Mouse (Mus musculus) cerebellum, adult 11 months (tissue): ENCODE results near the gene Adgrb3.

Experiments used
- DNase-seq: peaks from one replicate; pipeline ENCODE4 v3.0.0; 2022

Gene Adgrb3

DNA sequence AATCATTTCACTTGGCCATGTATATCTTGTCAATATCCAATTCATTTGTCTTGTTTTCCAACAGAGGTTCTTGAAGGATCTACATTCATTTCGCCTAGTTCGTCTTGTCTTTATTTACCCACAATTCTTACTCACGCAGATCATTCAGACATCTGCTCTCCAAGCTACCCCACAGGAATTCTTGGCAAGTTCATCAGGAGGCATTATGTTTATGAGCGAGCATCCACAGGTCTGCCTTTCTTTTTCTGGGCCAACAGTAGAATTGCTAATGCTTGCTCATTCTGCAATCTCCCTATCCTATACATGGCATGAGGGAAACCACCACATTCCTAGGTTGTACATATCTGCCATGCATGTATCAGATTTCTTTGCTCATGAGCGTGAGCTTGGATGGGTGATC is 99.7 kb downstream of the Adgrb3 start:
- peak; percentile 29 for DNase-seq

DNA sequence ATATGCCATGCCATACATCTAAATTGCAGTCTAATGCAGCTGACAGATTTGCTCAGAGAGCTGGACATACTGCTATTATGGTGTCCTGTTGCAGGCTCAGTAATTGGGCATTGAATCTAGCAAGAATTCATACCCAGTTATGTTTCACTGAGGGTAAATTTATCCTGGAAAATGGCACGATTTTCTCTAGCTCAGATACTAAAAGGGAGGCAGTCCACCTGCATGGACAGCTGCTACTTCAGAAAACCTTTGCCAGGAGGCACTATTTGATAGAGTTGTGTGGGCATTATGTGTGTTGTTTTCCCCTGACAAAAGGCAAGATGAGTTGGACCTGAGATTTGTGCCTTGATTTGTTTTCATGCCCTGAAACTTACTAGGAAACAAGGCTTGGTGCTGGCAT is 118.0 kb downstream of the Adgrb3 start:
- no peak for DNase-seq

DNA sequence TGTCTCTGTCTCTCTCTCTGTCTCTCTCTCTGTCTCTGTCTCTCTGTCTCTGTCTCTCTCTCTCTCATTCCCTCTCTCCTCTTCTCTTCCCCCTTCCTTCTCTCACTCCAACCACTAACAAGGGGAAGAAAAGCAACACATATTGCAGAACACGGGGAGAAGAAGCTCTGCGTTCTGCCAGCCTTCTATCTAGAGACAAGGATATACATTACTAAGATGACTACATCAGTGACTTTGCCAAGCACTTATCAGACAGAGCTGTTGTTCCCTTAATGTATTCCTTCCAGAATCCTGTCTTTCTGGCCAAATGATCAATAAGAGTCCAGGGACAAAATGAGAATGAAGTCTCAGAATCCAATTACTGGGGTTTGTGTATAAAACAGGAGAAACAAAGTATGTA is 123.2 kb downstream of the Adgrb3 start:
- DNase-seq, result no peak

DNA sequence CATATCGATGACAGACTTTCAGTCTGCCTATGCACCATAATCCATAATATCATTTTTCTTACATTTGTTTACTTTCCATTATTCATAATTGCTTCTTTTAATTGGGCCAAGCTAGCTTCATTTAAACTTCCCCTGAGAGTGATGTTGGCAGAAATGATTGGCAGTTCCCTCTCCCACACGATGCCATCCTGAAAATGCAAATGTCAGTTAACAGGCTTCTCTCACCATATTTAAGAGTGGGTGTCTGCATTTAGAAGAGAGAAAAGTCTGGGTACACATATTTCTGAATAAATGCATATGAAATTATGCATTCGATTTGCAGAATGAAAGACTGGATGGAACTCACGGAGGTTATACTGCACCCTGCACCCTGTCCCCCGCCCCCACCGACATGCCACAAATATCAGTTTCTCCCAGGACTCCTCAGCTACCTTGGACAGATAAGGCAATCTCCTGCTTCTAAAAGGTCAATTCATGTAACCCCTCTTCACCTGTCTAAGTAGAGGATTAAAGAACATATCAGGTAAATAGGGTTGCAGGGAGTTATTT is 130.7 kb downstream of the Adgrb3 start:
- DNase-seq, result no peak

DNA sequence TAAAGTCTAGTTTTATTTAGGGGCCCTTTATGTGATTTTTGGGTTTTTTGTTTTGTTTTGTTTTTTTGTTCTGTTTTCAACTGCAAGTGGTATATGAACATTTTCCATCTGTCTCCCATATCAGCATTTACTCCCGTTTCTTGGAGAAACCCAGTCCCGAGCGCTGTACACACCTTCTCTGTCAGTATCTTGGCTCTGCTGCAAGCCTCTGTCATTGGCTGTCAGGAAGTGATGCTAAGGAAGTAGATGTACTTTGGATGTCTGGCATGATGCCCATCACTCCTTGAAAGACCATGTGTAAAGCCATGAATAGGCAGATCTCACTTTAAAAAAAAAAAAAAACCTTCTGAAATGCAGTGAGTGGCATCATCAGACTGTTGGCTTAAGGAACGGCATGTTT is 132.3 kb downstream of the Adgrb3 start:
- DNase-seq, result no peak

DNA sequence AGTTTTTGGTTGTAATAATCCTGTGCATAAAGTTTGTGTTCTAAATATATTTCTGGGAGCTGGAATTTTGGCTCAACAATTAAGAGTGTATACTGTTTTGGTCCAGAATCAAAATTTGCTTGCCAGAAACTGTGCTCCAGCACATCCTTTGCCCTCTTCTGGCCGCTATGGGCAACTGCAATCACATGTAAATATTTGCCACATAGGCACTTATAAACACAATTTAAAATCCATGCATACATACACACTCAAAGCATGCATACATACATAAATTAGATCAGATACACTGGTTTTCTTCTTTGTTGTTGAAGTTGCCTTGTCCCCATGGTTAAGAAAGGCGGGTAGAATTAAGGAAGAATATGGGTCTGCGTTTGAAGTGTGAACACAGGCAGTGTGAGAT is 132.7 kb downstream of the Adgrb3 start:
- DNase-seq, result no peak

DNA sequence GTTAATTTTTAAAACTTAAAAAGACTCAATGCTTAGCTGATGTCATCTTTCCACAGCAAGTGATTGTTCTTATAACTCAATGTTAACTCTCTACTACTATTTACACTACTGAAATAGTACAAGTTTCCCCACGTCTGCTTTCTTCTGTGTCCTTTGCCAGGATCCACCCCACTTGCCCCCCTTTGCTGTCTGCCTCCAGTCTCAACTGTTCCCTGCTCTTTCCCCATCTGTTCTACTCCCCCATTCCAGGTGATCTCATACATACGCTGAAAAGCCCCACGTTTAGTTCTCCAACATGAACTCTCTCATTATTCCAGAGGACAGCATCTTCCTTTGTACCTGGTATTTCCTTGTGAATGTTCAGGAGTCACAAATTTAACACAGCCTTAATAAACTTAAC is 147.4 kb downstream of the Adgrb3 start:
- DNase-seq, result peak; percentile 32

DNA sequence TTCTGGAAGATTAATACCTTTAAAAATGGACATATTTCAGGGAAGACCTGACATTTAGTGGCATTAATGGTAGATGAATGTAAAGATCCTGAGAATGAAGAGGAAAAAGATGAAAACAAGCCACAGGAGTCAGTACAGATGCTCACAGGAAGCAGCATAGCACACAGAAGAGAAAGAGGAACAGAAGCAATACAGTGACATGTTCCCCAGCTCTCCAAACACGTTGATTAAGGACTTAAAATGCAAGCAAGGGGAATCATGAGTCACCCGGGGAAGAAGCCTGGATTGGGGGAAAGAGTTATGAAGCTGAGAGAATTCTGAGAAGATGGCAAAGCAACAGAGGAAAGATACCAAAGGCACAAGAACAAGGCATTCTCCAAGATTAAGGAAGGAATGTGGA is 149.9 kb downstream of the Adgrb3 start:
- DNase-seq, result no peak

DNA sequence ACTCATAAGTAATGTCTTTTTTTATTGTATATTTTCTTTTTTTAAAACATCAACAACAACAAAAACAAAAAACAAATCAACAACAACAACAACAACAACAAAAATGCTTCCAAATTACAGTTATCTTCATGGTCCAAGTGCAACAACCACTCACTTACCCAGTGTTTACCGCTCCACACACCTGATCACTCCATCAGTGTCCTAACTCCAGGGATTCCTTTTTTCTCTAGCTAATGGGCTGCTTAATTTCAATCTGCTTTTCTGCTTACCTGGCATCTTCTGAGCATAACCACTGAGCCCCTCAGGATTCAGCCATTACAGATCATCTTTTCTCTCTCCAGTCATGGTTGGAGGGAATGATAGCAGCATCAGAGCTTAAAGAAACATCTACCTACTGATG is 176.8 kb downstream of the Adgrb3 start:
- DNase-seq, result no peak

DNA sequence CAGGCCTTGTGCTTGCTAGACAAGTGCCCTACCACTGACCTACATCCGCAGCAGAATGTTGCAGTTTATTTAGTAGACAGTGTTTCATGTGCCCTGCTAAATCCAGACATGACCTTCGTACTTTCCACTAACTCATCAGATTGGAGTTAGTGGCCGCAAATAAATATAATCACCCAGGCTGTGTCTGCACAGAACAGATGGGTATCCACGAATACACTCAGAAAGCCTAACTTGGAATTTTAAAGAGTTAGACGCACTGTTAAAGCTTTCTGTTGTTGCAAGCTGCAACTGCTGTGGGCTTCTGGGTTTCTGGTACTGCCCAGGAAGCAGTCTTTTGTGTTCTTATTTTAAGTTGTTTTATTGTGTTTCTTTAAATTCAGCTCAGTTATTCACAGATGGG is 185.3 kb downstream of the Adgrb3 start:
- DNase-seq, result no peak

DNA sequence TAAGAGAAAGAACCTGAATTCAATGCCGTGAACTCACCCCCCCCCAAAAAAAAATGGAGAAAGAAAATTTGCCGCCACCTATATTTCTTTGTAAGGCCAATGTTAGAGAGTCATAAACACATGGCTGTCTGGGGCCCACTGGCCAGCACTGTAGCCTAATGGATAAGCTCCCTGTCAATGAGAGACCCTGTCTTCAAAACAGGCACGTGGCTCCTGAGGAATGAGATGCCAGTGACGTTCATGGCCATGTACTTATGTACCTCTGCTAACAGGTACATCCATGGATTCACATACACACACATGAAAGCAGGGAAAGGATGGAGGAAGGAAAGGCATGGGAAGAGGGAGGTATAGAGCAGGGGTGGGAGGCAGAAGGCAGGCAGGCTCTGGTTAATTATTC is 208.0 kb downstream of the Adgrb3 start:
- DNase-seq, result no peak

DNA sequence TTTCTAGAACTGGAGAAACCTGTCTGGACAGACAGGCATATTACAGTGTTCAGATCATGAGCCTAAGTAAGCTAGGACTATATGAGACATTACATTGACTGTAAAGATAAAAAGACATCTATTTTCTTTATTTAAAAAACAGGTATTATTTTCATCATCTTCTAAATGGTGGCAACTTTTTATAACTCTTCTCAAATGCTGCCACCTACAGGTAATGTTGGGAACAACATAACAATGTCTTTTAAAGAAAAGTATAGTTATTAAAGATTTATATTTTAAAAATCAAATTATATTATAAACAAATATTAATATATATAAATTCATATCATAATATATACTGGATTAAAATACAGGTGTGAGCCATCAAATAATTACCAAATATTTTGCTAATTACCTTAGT is 212.6 kb downstream of the Adgrb3 start:
- no peak for DNase-seq

DNA sequence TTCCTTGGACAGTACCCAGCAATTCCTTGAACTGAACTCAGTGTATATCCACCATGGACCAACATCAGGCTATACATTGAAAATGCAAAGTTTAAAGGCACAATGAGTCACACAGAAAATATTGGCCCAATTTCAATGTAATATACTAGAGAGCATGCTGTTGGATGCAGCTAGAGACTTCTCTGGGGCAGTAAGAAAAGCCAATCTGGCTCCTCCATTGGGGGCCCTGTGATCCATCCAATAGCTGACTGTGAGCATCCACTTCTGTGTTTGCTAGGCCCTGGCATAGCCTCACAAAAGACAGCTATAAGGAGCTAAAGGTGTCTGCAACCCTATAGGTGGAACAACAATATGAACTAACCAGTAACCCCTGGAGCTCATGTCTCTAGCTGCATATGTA is 218.7 kb downstream of the Adgrb3 start:
- peak; percentile 39 for DNase-seq

DNA sequence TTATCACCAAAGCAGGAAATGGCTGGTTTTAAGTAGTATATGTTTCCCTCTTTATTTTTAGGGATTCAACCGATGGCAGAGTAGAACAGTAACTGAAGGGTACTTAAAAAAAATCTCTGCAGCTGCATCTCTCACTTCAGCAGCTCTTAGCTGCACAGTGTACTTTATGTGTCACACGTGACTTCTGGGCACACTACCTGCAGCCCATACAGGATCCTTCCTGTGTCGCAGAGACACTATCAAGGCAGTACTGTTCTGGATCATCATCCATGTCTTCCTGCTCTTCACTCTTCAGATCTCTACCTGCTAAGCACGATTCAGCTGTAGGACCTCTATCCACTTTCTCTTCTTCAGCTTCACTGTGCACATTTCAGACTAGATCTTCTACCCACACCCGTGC is 230.6 kb downstream of the Adgrb3 start:
- no peak for DNase-seq

DNA sequence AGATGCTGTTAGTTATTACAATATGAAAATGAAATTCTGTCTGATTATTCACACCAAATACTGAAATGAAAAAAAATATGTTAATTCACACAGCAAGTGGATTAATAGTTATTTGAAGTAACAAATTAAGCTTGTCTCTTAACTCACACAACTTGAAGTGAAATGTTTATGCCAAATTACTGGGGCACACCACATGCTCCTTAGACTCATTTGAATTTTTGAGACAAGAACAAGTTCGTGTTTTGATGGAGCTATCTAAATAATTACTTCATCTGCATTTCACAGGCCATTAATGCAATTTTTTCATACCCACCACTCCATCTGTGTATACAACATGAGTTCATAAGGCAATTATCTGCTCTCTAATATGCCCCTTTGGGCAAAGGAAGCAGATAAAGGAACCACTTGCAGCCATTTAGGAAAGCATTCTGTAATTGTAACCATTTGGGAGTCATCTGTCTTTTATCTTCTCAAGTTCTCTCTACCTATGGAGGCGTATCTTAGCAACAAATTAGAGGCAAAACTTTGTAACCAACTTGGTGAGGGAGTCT is 240.9 kb downstream of the Adgrb3 start:
- DNase-seq, result no peak

DNA sequence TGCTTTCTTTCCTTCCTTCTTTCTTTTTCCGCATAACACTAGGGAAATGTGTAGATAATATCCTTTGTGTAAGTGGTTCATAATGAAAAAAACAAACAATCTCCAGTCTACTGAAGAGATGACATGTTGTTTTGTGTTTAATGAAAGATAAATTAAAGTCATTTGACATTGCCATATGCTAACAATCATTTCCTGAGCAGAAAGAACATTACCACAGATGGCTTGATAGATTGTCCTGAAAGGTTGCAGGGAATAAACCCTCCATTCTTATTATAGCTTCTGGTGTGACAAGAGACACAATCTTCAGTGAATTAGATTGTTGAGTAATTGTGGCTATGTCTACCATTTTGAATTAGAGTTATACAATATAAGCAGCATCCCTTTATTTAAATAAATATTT is 247.8 kb downstream of the Adgrb3 start:
- DNase-seq, result no peak

DNA sequence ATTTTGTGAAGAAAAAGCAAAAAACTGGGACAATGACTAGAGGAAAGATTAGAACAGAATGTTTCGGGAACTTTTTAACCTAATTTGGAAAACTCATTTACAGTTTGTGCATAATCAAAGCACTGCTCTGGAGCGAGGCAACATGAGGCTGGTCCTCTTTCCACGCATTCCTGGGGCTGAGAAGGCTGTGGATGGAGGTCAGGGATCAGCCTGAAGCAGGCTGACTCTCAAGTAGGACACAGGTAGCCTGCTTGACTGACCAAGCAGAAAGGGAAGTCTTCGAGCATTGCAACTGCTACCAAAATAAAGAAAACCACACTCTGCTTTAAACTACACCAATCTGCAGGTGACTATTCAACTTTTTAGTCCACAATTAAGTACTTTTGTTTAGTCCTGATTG is 251.7 kb downstream of the Adgrb3 start:
- DNase-seq, result no peak

DNA sequence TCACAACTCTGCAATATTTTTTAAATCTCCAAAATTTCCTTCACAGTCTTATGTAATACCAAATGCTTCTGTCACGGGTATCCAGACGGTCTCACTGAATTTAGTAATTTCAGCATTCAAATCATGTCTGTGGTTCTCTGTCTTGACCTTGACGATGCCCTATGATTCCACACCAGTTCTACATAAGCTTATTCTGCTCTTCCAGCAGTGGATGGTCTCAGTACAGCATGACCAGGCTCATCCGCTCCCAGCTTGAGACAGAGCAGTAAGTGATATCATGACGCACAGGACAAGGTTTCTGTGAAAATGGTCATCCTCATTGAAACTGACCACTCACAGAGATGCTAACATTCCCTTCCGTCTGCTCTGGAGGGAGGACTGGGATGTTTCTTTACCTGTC is 252.9 kb downstream of the Adgrb3 start:
- DNase-seq, result no peak

DNA sequence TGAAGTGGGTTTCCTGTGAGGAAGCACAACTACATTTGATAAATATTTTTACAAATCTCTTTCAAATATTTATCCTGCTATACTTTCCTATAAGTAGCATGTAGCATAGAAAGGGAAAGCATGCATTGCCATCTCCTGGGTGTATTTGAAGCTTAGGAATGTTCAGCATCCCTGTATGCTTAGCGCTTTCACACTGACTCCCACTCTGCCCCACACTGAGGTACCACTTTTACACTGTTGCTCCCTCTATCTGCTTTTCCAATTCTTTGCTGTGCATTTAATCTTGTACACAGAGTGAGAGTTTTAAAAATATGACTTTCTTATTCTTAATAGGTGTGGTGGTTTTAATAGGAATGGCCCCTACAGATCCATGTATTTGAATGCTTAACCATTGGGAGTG is 261.4 kb downstream of the Adgrb3 start:
- DNase-seq, result no peak

DNA sequence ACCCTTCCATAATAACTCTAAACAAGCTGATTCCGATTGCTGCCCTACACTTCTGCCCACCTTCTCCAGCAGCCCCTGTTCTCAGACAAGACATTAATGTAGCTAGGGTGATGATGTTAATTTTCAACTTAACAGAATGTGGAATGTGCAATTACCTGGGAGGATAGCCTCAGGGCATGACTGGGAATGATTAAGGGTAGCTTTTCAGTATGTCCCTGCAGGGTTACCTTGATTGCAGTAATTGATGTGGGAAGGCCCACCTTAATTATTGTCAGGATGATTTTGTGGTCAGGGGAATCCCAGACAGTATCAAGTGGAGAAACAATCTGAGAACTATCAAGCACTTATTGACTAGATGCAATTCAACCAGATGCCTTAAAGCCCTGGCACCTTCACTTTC is 283.4 kb downstream of the Adgrb3 start:
- no peak for DNase-seq

DNA sequence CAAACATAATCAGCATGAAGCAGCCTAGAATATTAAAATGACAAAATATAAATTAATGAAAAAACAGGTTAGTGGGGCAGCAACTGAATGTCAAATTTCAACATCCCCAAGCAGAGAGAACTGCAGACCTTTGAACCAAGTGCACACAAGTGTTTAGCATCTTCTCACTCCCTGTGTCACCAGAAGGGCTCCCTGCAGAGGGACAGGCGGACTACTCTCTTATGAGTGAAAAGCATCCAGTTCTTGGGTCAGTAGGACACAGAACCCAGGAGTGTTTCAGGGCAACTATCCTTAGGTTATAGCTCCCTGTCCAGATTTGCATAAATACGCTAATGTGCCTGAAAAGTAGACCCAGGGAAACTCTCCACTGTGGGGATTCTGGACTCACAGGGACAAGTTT is 285.6 kb downstream of the Adgrb3 start:
- DNase-seq, result no peak

DNA sequence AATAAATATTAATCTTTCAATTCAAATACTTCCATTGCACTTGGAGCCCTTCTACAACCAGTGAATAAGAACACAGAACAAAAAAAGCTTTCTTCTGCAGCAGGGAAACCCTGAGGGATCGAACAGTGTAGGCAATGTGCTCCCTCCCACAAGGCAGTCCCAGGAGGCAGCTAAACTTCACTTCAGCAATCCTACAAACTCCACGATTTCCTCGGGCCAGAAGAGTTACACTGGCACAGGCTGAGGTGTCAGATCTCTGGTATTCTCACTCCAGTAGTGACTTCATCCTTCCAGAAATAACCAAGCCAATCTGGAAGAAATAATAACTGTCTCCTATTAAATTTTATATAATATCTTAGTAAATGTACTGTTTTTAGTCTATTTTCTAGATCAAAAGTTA is 286.6 kb downstream of the Adgrb3 start:
- no peak for DNase-seq

DNA sequence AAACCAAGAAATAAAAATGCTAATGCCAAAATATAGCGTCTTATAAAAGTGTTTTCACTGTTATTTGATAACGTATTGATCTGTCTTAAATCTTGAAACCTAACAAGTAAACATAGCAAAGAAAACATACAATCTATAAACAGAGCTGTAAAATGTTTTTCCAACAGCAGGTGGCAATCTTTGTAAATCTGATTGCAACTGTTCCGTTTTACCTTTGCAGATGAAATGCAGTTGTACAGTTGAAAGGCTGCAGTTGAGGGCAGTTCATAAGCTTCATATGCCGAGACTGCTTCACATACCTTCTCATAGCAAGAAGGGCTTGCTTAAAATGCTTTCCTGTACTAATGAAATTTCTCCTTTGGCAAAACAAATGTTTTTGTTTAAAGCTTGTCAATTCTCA is 302.5 kb downstream of the Adgrb3 start:
- no peak for DNase-seq

DNA sequence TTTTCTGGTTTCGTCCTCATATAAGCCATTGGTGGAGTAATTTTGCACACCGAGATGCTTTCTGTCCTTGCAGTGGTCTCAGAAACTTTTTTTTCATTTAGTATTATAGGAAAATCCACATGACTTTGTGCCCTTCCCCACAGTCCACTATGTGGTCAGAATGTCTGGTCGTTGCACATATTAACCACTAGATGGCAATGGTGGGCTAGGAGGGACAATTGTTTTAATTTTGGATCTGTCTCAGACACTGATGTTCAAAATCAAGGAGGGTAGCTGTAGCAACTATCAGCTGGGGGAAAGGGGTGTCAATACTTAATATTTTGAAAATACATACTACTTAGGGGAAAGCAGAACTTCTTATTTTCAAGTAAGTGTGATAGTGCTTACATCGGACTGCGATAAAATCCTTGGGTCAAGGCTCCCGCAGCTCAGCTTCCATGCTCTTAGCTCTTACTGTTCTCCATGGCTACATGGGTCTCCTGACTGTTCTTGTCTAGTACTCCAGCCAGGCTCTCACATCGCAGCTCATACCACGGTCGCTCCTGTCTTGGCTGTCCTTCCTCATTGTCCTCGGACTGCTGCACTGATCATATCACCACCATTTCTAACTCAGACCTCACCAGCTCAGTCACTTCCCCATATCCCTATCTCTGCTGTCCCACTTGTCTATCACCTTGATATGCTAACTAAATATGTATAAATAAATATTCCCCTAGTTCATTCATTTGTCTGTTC is 319.0 kb downstream of the Adgrb3 start:
- DNase-seq, result peak; percentile 26

DNA sequence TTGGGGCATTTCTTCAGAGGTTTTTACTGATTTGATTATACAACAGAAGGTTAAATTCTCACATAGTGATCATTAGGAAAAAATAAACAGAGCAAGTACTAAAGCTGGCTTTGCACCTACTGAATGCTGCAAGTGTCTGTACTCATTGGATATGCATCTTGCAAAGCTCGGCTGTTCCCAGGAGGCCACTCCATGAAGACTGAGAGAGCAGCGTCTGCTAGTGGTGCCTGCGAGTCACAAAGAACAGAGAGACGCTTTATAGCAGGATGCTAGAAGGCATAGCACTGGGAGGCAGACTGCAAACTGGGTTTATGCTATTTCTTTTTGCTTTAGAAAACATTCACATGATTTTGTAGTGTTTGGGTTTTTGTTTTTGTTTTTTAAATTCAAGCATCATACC is 325.2 kb downstream of the Adgrb3 start:
- DNase-seq, result no peak
